Comparison of ENCODE assay signal across 8 mouse cellular contexts in the genomic region with DNA sequence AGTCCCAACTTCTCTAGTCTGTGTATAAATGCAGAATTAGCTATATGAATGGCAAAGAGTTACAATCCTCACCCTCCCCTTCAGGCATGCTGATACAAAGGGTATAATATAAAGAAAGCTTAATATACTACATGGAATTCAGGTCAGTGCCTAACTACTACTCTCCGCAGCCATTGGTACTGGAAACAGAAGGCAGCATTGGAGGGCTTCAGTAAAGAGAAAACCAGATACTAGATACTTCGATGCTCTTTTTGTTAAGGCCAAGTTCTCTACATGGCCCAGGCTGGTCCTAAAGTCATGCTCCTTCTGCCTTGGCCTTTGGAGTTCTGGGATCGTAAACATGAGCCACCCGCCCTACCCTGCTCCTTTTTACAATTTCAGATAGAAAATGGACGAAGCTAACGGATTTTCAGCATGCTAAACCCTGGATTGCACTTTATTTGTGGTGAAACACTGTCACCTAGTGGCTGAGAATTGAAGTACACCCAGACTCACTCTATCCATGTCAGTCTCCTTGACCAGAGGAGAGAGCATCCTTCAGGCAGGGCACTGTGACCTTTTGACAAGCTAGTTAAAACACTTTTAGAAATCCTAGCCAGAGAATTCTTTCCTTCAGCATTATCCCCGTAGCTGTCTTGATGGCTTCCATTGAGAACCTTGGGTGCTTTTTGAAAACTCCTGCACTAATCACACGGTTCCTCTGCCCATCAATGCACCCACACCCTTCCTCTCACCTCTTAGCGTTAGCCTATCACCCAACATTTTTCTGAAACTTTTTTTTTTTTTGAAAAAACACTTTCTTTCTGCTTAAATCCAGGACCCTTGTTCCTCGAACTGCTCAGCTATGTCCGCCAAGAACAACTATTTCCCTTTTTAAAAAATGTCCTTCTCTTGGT. TPM values are rescaled to one million over a fixed set of nuclear protein-coding genes. Genes with fewer than 3 reads are reported as not detected.
A peak's percentile ranks its signal among the peaks of the same experiment; 100 is the strongest.
DNase-seq lines count a peak whose midpoint lies in the region; ATAC-seq and TF ChIP-seq lines count a peak whose summit lies in the region.

No protein-coding gene starts in this region.

- no peaks in the 10 kb centered on the region for H3K9me3 ChIP-seq in E14TG2a.4 (ENCODE audit: low read length)
- no peaks in the 10 kb centered on the region for H3K9me3 ChIP-seq in forebrain, embryonic 10.5 days
- H3K9me3 ChIP-seq in heart, postnatal 0 days (replicated peaks; ENCODE audit: control insufficient read depth, low read length), result no peaks in the 10 kb centered on the region
- no peaks in the 10 kb centered on the region for H3K9me3 ChIP-seq in liver, embryonic 12.5 days (replicated peaks)
- H3K9me3 ChIP-seq in neural tube, embryonic 11.5 days (ENCODE audit: control insufficient read depth, low read length), result no peaks in the 10 kb centered on the region

- no peak for TF ChIP-seq EP300 in heart, postnatal 0 days (IDR thresholded peaks at IDR 0.05; ENCODE audit: low read depth)

- H3K36me3 ChIP-seq in E14TG2a.4 (ENCODE audit: insufficient read depth, low read length), result no peaks in the 10 kb centered on the region
- H3K36me3 ChIP-seq in forebrain, embryonic 10.5 days (replicated peaks), result no peaks in the 10 kb centered on the region
- H3K36me3 ChIP-seq in heart, postnatal 0 days (replicated peaks; ENCODE audit: control insufficient read depth, insufficient read depth, low read length), result no peaks in the 10 kb centered on the region
- H3K36me3 ChIP-seq in liver, embryonic 12.5 days, result no peaks in the 10 kb centered on the region
- no peaks in the 10 kb centered on the region for H3K36me3 ChIP-seq in neural tube, embryonic 11.5 days (ENCODE audit: control insufficient read depth, insufficient read depth, low read length)

- no peak overlapping the region for H3K9ac ChIP-seq in heart, postnatal 0 days (replicated peaks; ENCODE audit: low read depth, low read length)
- H3K9ac ChIP-seq in liver, embryonic 12.5 days, result no peak overlapping the region
- H3K9ac ChIP-seq in neural tube, embryonic 11.5 days (ENCODE audit: low read length), result no peak overlapping the region

- peak; percentile 73 for ATAC-seq in heart, postnatal 0 days (ENCODE audit: insufficient read depth, low read depth)
- 0 out of 2 replicates have a peak, but pooled peaks have one; percentile 35 for ATAC-seq in liver, embryonic 12.5 days
- ATAC-seq in neural tube, embryonic 11.5 days (ENCODE audit: insufficient read depth, low FRiP score, low TSS enrichment), result peak; percentile 89

- peak; percentile 100 for TF ChIP-seq CTCF in E14TG2a.4 (conservative IDR thresholded peaks at IDR 0.05; ENCODE audit: low read length)
- peak; percentile 98 for TF ChIP-seq CTCF in heart, postnatal 0 days (IDR thresholded peaks at IDR 0.05; ENCODE audit: low read depth)

- WGBS in forebrain, embryonic 10.5 days, result 52% methylated on average over 11 of the region's 11 CpGs
- 41% methylated on average over 11 of the region's 11 CpGs for WGBS in heart, postnatal 0 days
- 43% methylated on average over 11 of the region's 11 CpGs for WGBS in liver, embryonic 12.5 days (ENCODE audit: insufficient replicate concordance)
- WGBS in neural tube, embryonic 11.5 days, result 47% methylated on average over 11 of the region's 11 CpGs

- no peak overlapping the region for H3K4me3 ChIP-seq in E14TG2a.4 (replicated peaks; ENCODE audit: low read length)
- no peak overlapping the region for H3K4me3 ChIP-seq in forebrain, embryonic 10.5 days
- H3K4me3 ChIP-seq in heart, postnatal 0 days (ENCODE audit: low read depth, low read length), result no peak overlapping the region
- no peak overlapping the region for H3K4me3 ChIP-seq in liver, embryonic 12.5 days
- H3K4me3 ChIP-seq in neural tube, embryonic 11.5 days (ENCODE audit: low read depth, low read length), result no peak overlapping the region

- no peaks in the 10 kb centered on the region for H3K4me1 ChIP-seq in E14TG2a.4 (replicated peaks; ENCODE audit: low read depth, low read length)
- H3K4me1 ChIP-seq in forebrain, embryonic 10.5 days, result no peaks in the 10 kb centered on the region
- H3K4me1 ChIP-seq in heart, postnatal 0 days (ENCODE audit: control insufficient read depth, insufficient read depth), result no peaks in the 10 kb centered on the region
- no peaks in the 10 kb centered on the region for H3K4me1 ChIP-seq in liver, embryonic 12.5 days
- H3K4me1 ChIP-seq in neural tube, embryonic 11.5 days (ENCODE audit: control insufficient read depth, insufficient read depth, low read length), result no peaks in the 10 kb centered on the region

- peak overlapping the region; percentile 63; the same call in 1 of the 2 replicates for H3K27ac ChIP-seq in forebrain, embryonic 10.5 days
- H3K27ac ChIP-seq in heart, postnatal 0 days (ENCODE audit: low read depth), result no peak overlapping the region
- H3K27ac ChIP-seq in liver, embryonic 12.5 days, result no peak overlapping the region
- no peak overlapping the region for H3K27ac ChIP-seq in neural tube, embryonic 11.5 days (ENCODE audit: low read depth, low read length)

- DNase-seq in c-Kit-negative CD71-positive TER-119-positive erythroid progenitor cells, embryonic 14.5 days (ENCODE audit: low read depth, low spot score), result peak; percentile 27
- DNase-seq in forebrain, embryonic 10.5 days (ENCODE audit: extremely low spot score, low spot score), result peak; percentile 70
- DNase-seq in heart, postnatal 0 days (ENCODE audit: low spot score), result peak; percentile 66
- peak; percentile 44 to 82 for DNase-seq in kidney, postnatal 25 days
- peak; percentile 76 for DNase-seq in neural tube, embryonic 11.5 days (ENCODE audit: low spot score)
- peak; percentile 46 for DNase-seq in telencephalon, adult 2 months (ENCODE audit: low read depth, low spot score)

- no peak overlapping the region for H3K4me2 ChIP-seq in heart, postnatal 0 days (ENCODE audit: low read depth, low read length)
- H3K4me2 ChIP-seq in liver, embryonic 12.5 days, result no peak overlapping the region; the same call in 1 of the 2 replicates
- peak overlapping the region; percentile 17; the same call in 1 of the 2 replicates for H3K4me2 ChIP-seq in neural tube, embryonic 11.5 days (ENCODE audit: low read depth)

- peaks cover 9% of the 10 kb centered on the region; the same call in 1 of the 2 replicates for H3K27me3 ChIP-seq in E14TG2a.4 (ENCODE audit: insufficient read depth, low read length)
- peaks cover 6% of the 10 kb centered on the region; the same call in 1 of the 2 replicates for H3K27me3 ChIP-seq in forebrain, embryonic 10.5 days (ENCODE audit: poor library complexity, severe bottlenecking)
- no peaks in the 10 kb centered on the region for H3K27me3 ChIP-seq in heart, postnatal 0 days (ENCODE audit: control insufficient read depth, insufficient read depth, low read length)
- no peaks in the 10 kb centered on the region for H3K27me3 ChIP-seq in liver, embryonic 12.5 days (replicated peaks)
- no peaks in the 10 kb centered on the region for H3K27me3 ChIP-seq in neural tube, embryonic 11.5 days (ENCODE audit: control insufficient read depth, insufficient read depth, low read length)

RNA-seq across cellular contexts. Expression of a gene that starts 51.5 kb away (rescaled TPM):
- polyA plus RNA-seq in forebrain, embryonic 10.5 days (2016; fragmentation: Nextera tagmentation; extraction: Ambion mirVana), result 0.36 and 0.38 TPM in 2 replicates
- 1.5 and 2.2 TPM in 2 replicates for total RNA-seq in heart, postnatal 0 days (2014; rRNA removed; ENCODE audit: low replicate concordance)
- polyA plus RNA-seq in heart, postnatal 0 days (2015; fragmentation: Nextera tagmentation; extraction: Ambion mirVana), result 1.2 and 1.8 TPM in 2 replicates
- polyA plus RNA-seq in liver, embryonic 12.5 days (2016; fragmentation: Nextera tagmentation; extraction: Ambion mirVana), result 0.64 and 0.86 TPM in 2 replicates
- 0.24 and 0.76 TPM in 2 replicates for polyA plus RNA-seq in neural tube, embryonic 11.5 days (2014; fragmentation: Nextera tagmentation; extraction: Ambion mirVana)

RNA-seq across cellular contexts. Expression of a gene that starts 51.5 kb away (rescaled TPM):
- polyA plus RNA-seq in forebrain, embryonic 10.5 days (2016; fragmentation: Nextera tagmentation; extraction: Ambion mirVana), result 8.3 and 9.0 TPM in 2 replicates
- total RNA-seq in heart, postnatal 0 days (2014; rRNA removed; ENCODE audit: low replicate concordance), result 15.8 and 18.8 TPM in 2 replicates
- 8.4 and 9.7 TPM in 2 replicates for polyA plus RNA-seq in heart, postnatal 0 days (2015; fragmentation: Nextera tagmentation; extraction: Ambion mirVana)
- 7.3 and 8.2 TPM in 2 replicates for polyA plus RNA-seq in liver, embryonic 12.5 days (2016; fragmentation: Nextera tagmentation; extraction: Ambion mirVana)
- 7.7 and 8.1 TPM in 2 replicates for polyA plus RNA-seq in neural tube, embryonic 11.5 days (2014; fragmentation: Nextera tagmentation; extraction: Ambion mirVana)

Comparison
In these comparisons a context has a peak if more than half of its experiments do, and no peak if none do; other contexts are left out.
1. ATAC-seq: peak in every context shown above with its lines; median percentile 89 in neural tube, embryonic 11.5 days; 73 in heart, postnatal 0 days; 35 in liver, embryonic 12.5 days.